Mouse (Mus musculus): ENCODE measurements around the gene Gtf2i. TPM values are rescaled to one million over a fixed set of nuclear protein-coding genes. Genes with fewer than 3 reads are reported as not detected.

Gene Gtf2i
- total and polyA plus RNA-seq, 3 experiments = 28.4 to 60.9 (median 42.2) TPM

DNA sequence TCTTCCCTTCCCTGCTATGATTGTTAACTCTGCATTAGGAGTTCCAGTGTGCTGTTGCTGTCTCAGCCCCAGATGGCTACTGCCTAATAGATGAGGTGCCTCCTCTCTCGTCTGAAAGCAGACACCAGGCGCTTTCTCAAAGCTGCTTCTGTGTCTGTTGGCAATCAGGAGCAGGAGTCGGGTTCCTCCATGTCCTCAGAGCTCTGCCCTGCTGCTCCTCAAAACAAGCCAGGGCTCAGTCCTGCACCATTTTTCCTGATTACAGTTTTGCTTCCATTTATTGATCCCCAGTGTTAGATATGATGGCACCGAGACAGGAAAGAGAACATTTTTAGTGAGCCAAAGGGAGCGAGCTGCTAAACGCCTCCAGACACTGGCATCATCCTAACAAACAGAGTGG, 9.9 kb downstream of the Gtf2i start:
- peaks cover 10% of the 10 kb centered on the region for H3K9me3 ChIP-seq (replicated peaks; ENCODE audit: low read length)
- no peak overlapping the region for H3K4me2 ChIP-seq (ENCODE audit: insufficient read depth, low read depth, poor library complexity, severe bottlenecking)
- no peak for TF ChIP-seq POLR2A (IDR thresholded peaks at IDR 0.05; ENCODE audit: low read depth, low read length)
- no peak for TF ChIP-seq MAFK (IDR thresholded peaks at IDR 0.05; ENCODE audit: insufficient replicate concordance, low read length)
- TF ChIP-seq CHD1 (IDR thresholded peaks at IDR 0.05; ENCODE audit: low read depth, low read length) = no peak
- no peak for TF ChIP-seq CTCF (conservative IDR thresholded peaks at IDR 0.05 in 1 of 2, IDR thresholded peaks at IDR 0.05 in 1 of 2; ENCODE audit: low read depth in 2 of 2, low read length in 2 of 2)
- TF ChIP-seq TBP (conservative IDR thresholded peaks at IDR 0.05; ENCODE audit: low read depth, low read length) = no peak
- no peak for TF ChIP-seq SMC3 (IDR thresholded peaks at IDR 0.05; ENCODE audit: low read depth, low read length)
- no peak for TF ChIP-seq JUND (conservative IDR thresholded peaks at IDR 0.05; ENCODE audit: low read depth, low read length)
- TF ChIP-seq SIN3A (IDR thresholded peaks at IDR 0.05; ENCODE audit: low read length) = no peak
- no peak for TF ChIP-seq MAX (IDR thresholded peaks at IDR 0.05; ENCODE audit: low read length)
- no peak for TF ChIP-seq BHLHE40 (IDR thresholded peaks at IDR 0.05; ENCODE audit: low read depth, low read length)
- no peak overlapping the region for H3K9ac ChIP-seq (ENCODE audit: insufficient read depth, low read depth)
- H3K27ac ChIP-seq (ENCODE audit: insufficient read depth, low read depth) = no peak overlapping the region
- dilution Hi-C loops (cut with MboI; ENCODE audit: extremely low pct_ligation_motif_present, extremely low pct_unique_long_range_greater_than_20kb, low sequenced_read_pairs) = no loop called here
- no peak overlapping the region for H3K4me3 ChIP-seq (replicated peaks in 1 of 3; ENCODE audit: low read depth in 2 of 3, low read length in 2 of 3, poor library complexity in 1 of 3)
- peaks cover 2 to 36% of the 10 kb centered on the region in 2 experiments for H3K4me1 ChIP-seq (ENCODE audit: control insufficient read depth in 1 of 2, insufficient read depth in 2 of 2)
- in situ Hi-C loops (cut with MboI; ENCODE audit: low pct_ligation_motif_present, low pct_unique_long_range_greater_than_20kb, low sequenced_read_pairs) = no loop called here
- H3K36me3 ChIP-seq (replicated peaks in 1 of 2; ENCODE audit: control insufficient read depth in 1 of 2, insufficient read depth in 1 of 2, low read length in 1 of 2) = peaks cover 27 to 80% of the 10 kb centered on the region in 2 experiments
- no peak for DNase-seq (ENCODE audit: extremely low read depth)
- peaks cover 19% of the 10 kb centered on the region for H3K79me2 ChIP-seq (replicated peaks; ENCODE audit: control insufficient read depth, extremely low read depth, insufficient read depth, poor library complexity, severe bottlenecking)
- no peaks in the 10 kb centered on the region for H3K27me3 ChIP-seq (replicated peaks)

GRCm38 (mm10) chr5:134295277-134296050, 19.1 kb downstream of the Gtf2i start:
- Histone ChIP-seq H3K9ac (ENCODE audit: insufficient read depth, low read depth) (no peak overlapping the region), H3K4me3 (replicated peaks in 1 of 3; ENCODE audit: low read depth in 2 of 3, low read length in 2 of 3, poor library complexity in 1 of 3) (no peak overlapping the region), H3K4me2 (ENCODE audit: insufficient read depth, low read depth, poor library complexity, severe bottlenecking) (no peak overlapping the region), H3K36me3 (replicated peaks in 1 of 2; ENCODE audit: control insufficient read depth in 1 of 2, insufficient read depth in 1 of 2, low read length in 1 of 2) (peaks cover 40 to 72% of the 10 kb centered on the region in 2 experiments), H3K79me2 (replicated peaks; ENCODE audit: control insufficient read depth, extremely low read depth, insufficient read depth, poor library complexity, severe bottlenecking) (peaks cover 6% of the 10 kb centered on the region; the same call in 1 of the 2 replicates), H3K27ac (ENCODE audit: insufficient read depth, low read depth) (no peak overlapping the region), H3K27me3 (replicated peaks) (no peaks in the 10 kb centered on the region), H3K4me1 (ENCODE audit: control insufficient read depth in 1 of 2, insufficient read depth in 2 of 2) (peaks cover 0 to 27% of the 10 kb centered on the region in 2 experiments; a peak in 2 of 4 replicates), H3K9me3 (replicated peaks; ENCODE audit: low read length) (peaks cover 21% of the 10 kb centered on the region)
- in situ Hi-C loops (cut with MboI; ENCODE audit: low pct_ligation_motif_present, low pct_unique_long_range_greater_than_20kb, low sequenced_read_pairs) = no loop called here
- peak; percentile 59 for DNase-seq (ENCODE audit: extremely low read depth)
- dilution Hi-C loops (cut with MboI; ENCODE audit: extremely low pct_ligation_motif_present, extremely low pct_unique_long_range_greater_than_20kb, low sequenced_read_pairs) = no loop called here
- peak; percentile 30; the same call in 1 of the 2 replicates for TF ChIP-seq EP300 (IDR thresholded peaks at IDR 0.05; ENCODE audit: low read length)
- no peak for TF ChIP-seq MAZ (IDR thresholded peaks at IDR 0.05; ENCODE audit: low read depth, low read length)
- TF ChIP-seq ZKSCAN1 (IDR thresholded peaks at IDR 0.05; ENCODE audit: borderline replicate concordance, low read depth, low read length) = no peak
- no peak for TF ChIP-seq ZC3H11A (IDR thresholded peaks at IDR 0.05; ENCODE audit: low read depth, low read length)
- no peak for TF ChIP-seq HCFC1 (IDR thresholded peaks at IDR 0.05; ENCODE audit: low read depth, low read length)
- no peak for TF ChIP-seq MAX (IDR thresholded peaks at IDR 0.05; ENCODE audit: low read length)
- TF ChIP-seq JUN (IDR thresholded peaks at IDR 0.05; ENCODE audit: insufficient read depth, low read depth, low read length) = no peak
- peak; percentile 47 for TF ChIP-seq ETS1 (conservative IDR thresholded peaks at IDR 0.05; ENCODE audit: low read depth, low read length)
- no peak for TF ChIP-seq TBP (conservative IDR thresholded peaks at IDR 0.05; ENCODE audit: low read depth, low read length)
- TF ChIP-seq NRF1 (IDR thresholded peaks at IDR 0.05; ENCODE audit: low read depth, low read length) = no peak
- peak; percentile 38 for TF ChIP-seq BHLHE40 (IDR thresholded peaks at IDR 0.05; ENCODE audit: low read depth, low read length)

Data from CH12.LX (cell line).